Mouse (Mus musculus) neural tube, embryonic 14.5 days (tissue): ENCODE measurements around the gene Alpl. TPM values are rescaled to one million over a fixed set of nuclear protein-coding genes. Genes with fewer than 3 reads are reported as not detected.

Source experiments
- ATAC-seq: fragments of 200-750 bp; cut with Nextera tagmentation; 2 replicates; pipeline ENCODE4 v1.8.0; 2017; ENCODE audit warnings: low read depth, mild to moderate bottlenecking, moderate TSS enrichment, moderate library complexity
- H3K27ac ChIP-seq: fragments of 300-500 bp; sonication (generic); 2 replicates; pipeline ENCODE4 v1.5.1; 2014; ENCODE audit warnings: low read depth, mild to moderate bottlenecking, control low read depth, low read length, moderate library complexity, mixed read lengths
- H3K27me3 ChIP-seq: fragments of 300-500 bp; sonication (generic); 2 replicates; pipeline ENCODE4 v1.6.1; 2014; ENCODE audit warnings: low read length; ENCODE audit not compliant: control insufficient read depth, insufficient read depth
- H3K36me3 ChIP-seq: fragments of 300-500 bp; sonication (generic); 2 replicates; pipeline ENCODE4 v1.6.1; 2014; ENCODE audit warnings: low read length, mixed read lengths; ENCODE audit not compliant: control insufficient read depth, insufficient read depth
- H3K4me1 ChIP-seq: fragments of 300-500 bp; sonication (generic); 2 replicates; pipeline ENCODE4 v1.6.1; 2014; ENCODE audit warnings: low read length; ENCODE audit not compliant: control insufficient read depth, insufficient read depth
- H3K4me2 ChIP-seq: fragments of 300-500 bp; sonication (generic); 2 replicates; pipeline ENCODE4 v1.6.1; 2014; ENCODE audit warnings: mild to moderate bottlenecking, low read depth, low read length, control low read depth
- H3K4me3 ChIP-seq: fragments of 300-500 bp; sonication (generic); 2 replicates; pipeline ENCODE4 v1.5.1; 2014; ENCODE audit warnings: low read depth, low read length, control low read depth, mixed read lengths
- H3K9ac ChIP-seq: fragments of 300-500 bp; sonication (generic); replicated peaks from 2 replicates; pipeline ENCODE4 v1.6.1; 2014; ENCODE audit warnings: low read depth, mild to moderate bottlenecking, control low read depth, low read length, mixed read lengths
- H3K9me3 ChIP-seq: fragments of 300-500 bp; sonication (generic); 2 replicates; pipeline ENCODE4 v1.6.1; 2016; ENCODE audit warnings: low read length; ENCODE audit not compliant: control insufficient read depth
- WGBS: fragments of 180-500 bp; shearing (Covaris S2); extraction: QIAGEN DNeasy Blood & Tissue Kit; methylation state at CpG from one replicate; pipeline ENCODE4 v1.1.7; 2014; 5-methylcytosine and 5-hydroxymethylcytosine counted together
- polyA plus RNA-seq: library from polyadenylated mRNA; unstranded; fragments of >200 nt; fragmentation: Nextera tagmentation; extraction: Ambion mirVana; gene quantifications from 2 replicates; pipeline ENCODE4 v1.2.1, GENCODE M21; 2014

Alpl gene
- 8.5 and 9.5 TPM in 2 replicates for polyA plus RNA-seq

DNA sequence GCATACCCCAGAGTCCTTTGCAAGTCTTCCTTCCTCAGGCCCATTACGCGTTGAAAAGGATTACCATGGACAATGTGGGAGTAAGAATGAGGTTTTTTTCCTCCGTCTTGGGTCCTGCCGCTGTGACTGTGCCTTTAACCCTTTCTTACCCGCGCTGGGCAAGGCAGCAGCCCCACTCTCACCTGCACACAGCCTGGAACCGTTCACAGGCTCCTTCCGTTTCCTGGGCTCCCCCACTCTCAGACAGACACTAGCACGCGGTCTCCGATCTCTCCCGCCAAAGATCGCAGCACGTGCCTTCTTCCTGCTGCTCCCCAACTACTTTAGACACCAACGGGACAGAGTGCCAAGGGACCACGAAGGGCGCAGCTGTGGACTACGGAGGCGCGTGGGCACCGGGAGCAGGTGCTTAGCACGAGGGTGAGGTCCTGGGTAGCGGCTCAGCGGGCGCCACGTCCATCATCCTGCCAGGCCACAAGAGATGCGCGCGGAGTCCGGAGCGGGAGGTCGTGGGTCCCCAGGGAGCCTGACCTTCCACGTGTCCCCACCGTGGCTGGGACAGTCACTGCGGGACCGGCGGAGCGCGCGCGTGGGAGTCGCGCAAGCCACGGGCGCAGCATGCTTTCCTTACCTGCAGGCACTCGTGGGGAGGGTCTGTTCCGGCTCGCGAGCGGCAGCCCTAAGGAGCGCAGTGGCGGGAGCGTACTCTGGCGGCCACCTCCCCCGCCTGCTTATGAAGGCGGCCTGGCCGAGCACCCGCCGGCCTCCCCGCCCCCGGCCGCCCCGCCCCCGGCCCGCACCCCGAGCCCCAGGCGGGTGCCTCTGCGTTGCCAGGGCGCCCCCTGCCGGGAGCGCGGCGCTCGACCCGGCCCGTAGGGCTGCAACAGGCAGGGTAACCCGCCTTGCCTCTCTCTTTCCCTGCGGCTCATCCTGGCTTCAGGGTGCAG is at the start of gene Alpl:
Alpl (minus strand) TSS at position 774 of the 947 bp plus-strand sequence.
- no peaks in the 10 kb centered on the region for H3K9me3 ChIP-seq
- peak; percentile 80 for ATAC-seq

GRCm38 (mm10) chr4:137844656-137845055 is 48.5 kb upstream of the Alpl start:
- no peaks in the 10 kb centered on the region for H3K9me3 ChIP-seq
- H3K27me3 ChIP-seq, result no peaks in the 10 kb centered on the region
- H3K9ac ChIP-seq, result no peak overlapping the region
- 21% methylated on average over 11 of the region's 11 CpGs for WGBS
- no peak overlapping the region for H3K4me3 ChIP-seq
- H3K4me2 ChIP-seq, result no peak overlapping the region
- no peaks in the 10 kb centered on the region for H3K4me1 ChIP-seq
- no peaks in the 10 kb centered on the region for H3K36me3 ChIP-seq
- no peak overlapping the region for H3K27ac ChIP-seq
- peak; percentile 72; the same call in 1 of the 2 replicates for ATAC-seq

More for the DNA sequence above, at the start of gene Alpl:
- Histone ChIP-seq H3K4me3 (peak within 1 kb of the TSS; percentile 36), H3K9ac (no peak within 1 kb of the TSS; the same call in 1 of the 2 replicates), H3K27ac (no peak within 1 kb of the TSS), H3K27me3 (0 out of 2 replicates have a peak, but pooled peaks cover 6% of the 10 kb centered on the region), H3K4me2 (peak within 1 kb of the TSS; percentile 77), H3K36me3 (no peaks in the 10 kb centered on the region), H3K4me1 (peaks cover 6% of the 10 kb centered on the region; the same call in 1 of the 2 replicates)
- WGBS, result under 1% methylated on average over 52 of the region's 78 CpGs

DNA sequence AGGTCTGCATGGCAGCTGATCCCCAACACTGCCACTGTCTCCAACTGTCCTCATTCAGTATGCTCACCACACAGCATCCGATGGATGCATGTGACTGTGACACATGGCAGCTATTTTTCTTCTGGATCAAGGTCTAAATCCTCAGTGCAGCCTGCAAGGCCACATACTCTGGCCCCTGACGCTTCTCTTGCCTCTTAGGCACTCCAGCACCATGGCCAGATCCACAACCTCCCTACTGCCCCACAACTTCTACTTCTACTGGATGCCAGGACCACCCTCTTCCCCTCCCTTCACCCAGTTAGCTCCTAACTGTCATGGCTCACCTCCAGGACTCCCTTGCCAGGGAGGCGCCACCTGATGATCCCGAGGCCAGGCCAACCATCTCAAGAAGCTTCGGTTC is 43.3 kb upstream of the Alpl start:
- Histone ChIP-seq H3K4me2 (no peak overlapping the region), H3K27ac (no peak overlapping the region), H3K27me3 (no peaks in the 10 kb centered on the region), H3K4me3 (no peak overlapping the region), H3K36me3 (no peaks in the 10 kb centered on the region), H3K9ac (no peak overlapping the region), H3K9me3 (no peaks in the 10 kb centered on the region), H3K4me1 (no peaks in the 10 kb centered on the region)
- no peak for ATAC-seq
- 84% methylated on average over 5 of the region's 5 CpGs for WGBS

GRCm38 (mm10) chr4:137838791-137839190 is 42.6 kb upstream of the Alpl start:
- H3K4me3 ChIP-seq, result no peak overlapping the region
- H3K9ac ChIP-seq, result no peak overlapping the region
- no peaks in the 10 kb centered on the region for H3K36me3 ChIP-seq
- 85% methylated on average over 2 of the region's 2 CpGs for WGBS
- H3K27ac ChIP-seq, result no peak overlapping the region
- H3K4me1 ChIP-seq, result no peaks in the 10 kb centered on the region
- H3K9me3 ChIP-seq, result no peaks in the 10 kb centered on the region
- H3K27me3 ChIP-seq, result no peaks in the 10 kb centered on the region
- no peak overlapping the region for H3K4me2 ChIP-seq
- ATAC-seq, result no peak

- Histone ChIP-seq H3K4me1 (no peaks in the 10 kb centered on the region), H3K27me3 (no peaks in the 10 kb centered on the region), H3K27ac (no peak overlapping the region), H3K36me3 (no peaks in the 10 kb centered on the region), H3K9me3 (no peaks in the 10 kb centered on the region), H3K9ac (no peak overlapping the region), H3K4me2 (no peak overlapping the region), H3K4me3 (no peak overlapping the region)
- ATAC-seq, result no peak
- 84% methylated on average over 8 of the region's 8 CpGs for WGBS
These were observed 41.6 kb upstream of the Alpl start for GRCm38 (mm10) chr4:137837792-137838191.

DNA sequence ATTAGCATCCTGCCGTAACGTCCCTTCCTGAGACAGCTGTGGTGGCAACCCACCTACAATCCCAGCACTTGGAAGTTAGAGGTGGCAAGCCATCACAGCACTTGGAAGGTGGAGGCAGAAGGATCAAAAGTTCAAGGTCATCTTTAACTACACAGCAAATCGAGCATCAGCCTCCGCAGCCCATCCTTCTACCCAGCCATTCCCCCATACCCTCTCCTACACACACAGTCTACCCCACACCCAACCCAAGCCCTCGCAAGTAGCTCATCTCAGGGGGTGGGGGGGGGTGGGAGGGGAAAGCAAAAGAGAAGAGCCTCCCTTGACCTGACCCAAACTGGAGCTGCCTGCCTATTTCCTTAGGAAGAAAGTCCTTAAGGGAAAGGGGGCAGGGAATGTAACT is 40.6 kb upstream of the Alpl start:
- Histone ChIP-seq H3K4me1 (no peaks in the 10 kb centered on the region), H3K4me2 (no peak overlapping the region), H3K9ac (no peak overlapping the region), H3K27ac (no peak overlapping the region), H3K4me3 (no peak overlapping the region), H3K27me3 (no peaks in the 10 kb centered on the region), H3K36me3 (no peaks in the 10 kb centered on the region), H3K9me3 (no peaks in the 10 kb centered on the region)
- WGBS, result 88% methylated on average over 5 of the region's 5 CpGs
- ATAC-seq, result no peak

GRCm38 (mm10) chr4:137835624-137836337 is 39.6 kb upstream of the Alpl start:
- 18% methylated on average over 14 of the region's 14 CpGs for WGBS

DNA sequence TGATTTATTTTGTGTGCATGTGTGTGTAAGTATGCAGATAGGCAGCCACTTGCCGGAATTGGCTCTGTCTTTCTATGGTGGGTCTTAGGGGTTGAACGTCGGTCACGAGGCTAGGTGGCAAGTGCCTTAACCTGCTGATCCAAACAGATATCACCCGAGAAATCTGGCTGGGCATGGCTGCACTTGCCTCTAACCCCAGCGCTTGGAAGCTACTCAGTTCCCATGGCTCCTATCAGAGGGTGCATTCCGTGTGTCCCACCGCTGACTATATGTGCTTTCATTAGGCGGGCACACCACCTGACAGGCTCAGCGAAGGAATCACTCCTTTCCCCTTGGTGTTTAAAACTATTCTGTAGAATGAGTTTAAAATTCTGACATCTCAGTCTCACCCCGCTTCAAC is 35.4 kb upstream of the Alpl start:
- no peak for ATAC-seq
- 85% methylated on average over 11 of the region's 11 CpGs for WGBS
- no peak overlapping the region for H3K9ac ChIP-seq
- no peak overlapping the region for H3K27ac ChIP-seq
- no peak overlapping the region for H3K4me2 ChIP-seq
- no peak overlapping the region for H3K4me3 ChIP-seq
- H3K36me3 ChIP-seq, result no peaks in the 10 kb centered on the region
- no peaks in the 10 kb centered on the region for H3K4me1 ChIP-seq
- no peaks in the 10 kb centered on the region for H3K27me3 ChIP-seq
- no peaks in the 10 kb centered on the region for H3K9me3 ChIP-seq

More at GRCm38 (mm10) chr4:137835624-137836337, 39.6 kb upstream of the Alpl start:
- no peaks in the 10 kb centered on the region for H3K36me3 ChIP-seq
- H3K4me1 ChIP-seq, result no peaks in the 10 kb centered on the region
- no peaks in the 10 kb centered on the region for H3K9me3 ChIP-seq
- H3K9ac ChIP-seq, result no peak overlapping the region
- ATAC-seq, result peak; percentile 94
- H3K27ac ChIP-seq, result no peak overlapping the region
- H3K4me3 ChIP-seq, result no peak overlapping the region
- H3K4me2 ChIP-seq, result no peak overlapping the region; the same call in 1 of the 2 replicates
- no peaks in the 10 kb centered on the region for H3K27me3 ChIP-seq

DNA sequence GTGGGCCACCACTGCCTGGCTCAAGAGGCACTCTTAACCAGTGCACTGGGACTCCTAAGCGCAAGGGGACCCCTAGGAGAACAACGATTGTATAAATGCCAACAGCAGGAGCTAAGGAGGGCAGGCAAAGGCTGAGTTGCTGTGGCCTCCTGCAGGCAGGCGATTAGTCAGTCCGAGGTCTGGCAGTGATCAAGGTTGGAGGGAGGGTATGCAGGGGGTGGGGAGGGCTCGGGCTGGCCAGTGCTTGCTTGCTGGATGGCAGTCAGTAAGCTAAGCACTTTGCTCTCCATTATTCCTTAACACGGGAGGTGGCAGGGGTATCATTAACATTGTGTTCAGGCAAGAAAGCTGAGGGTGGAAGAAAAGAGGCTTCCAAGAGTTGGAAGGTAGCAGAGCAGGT is 34.2 kb upstream of the Alpl start:
- Histone ChIP-seq H3K9me3 (no peaks in the 10 kb centered on the region), H3K27ac (no peak overlapping the region), H3K4me3 (no peak overlapping the region), H3K4me1 (no peaks in the 10 kb centered on the region), H3K36me3 (no peaks in the 10 kb centered on the region), H3K9ac (no peak overlapping the region), H3K27me3 (no peaks in the 10 kb centered on the region), H3K4me2 (no peak overlapping the region)
- WGBS, result 13% methylated on average over 6 of the region's 6 CpGs
- no peak for ATAC-seq
